Mouse (Mus musculus) hindbrain, embryonic 16.5 days (tissue): ENCODE results near the gene Dip2b. TPM values are rescaled to one million over a fixed set of nuclear protein-coding genes. Genes with fewer than 3 reads are reported as not detected.
A peak's percentile ranks its signal among the peaks of the same experiment; 100 is the strongest.

Experiments used
- ATAC-seq: fragments of 200-750 bp; cut with Nextera tagmentation; 2 replicates; pipeline ENCODE4 v1.8.0; 2017; ENCODE audit warnings: moderate TSS enrichment, moderate library complexity
- H3K27ac ChIP-seq: fragments of 300-500 bp; sonication (generic); 2 replicates; pipeline ENCODE4 v1.5.1; 2014; ENCODE audit warnings: low read depth, mild to moderate bottlenecking, control low read depth, low read length, moderate library complexity
- H3K27me3 ChIP-seq: fragments of 300-500 bp; sonication (generic); replicated peaks from 2 replicates; pipeline ENCODE4 v1.6.1; 2014; ENCODE audit warnings: low read length; ENCODE audit not compliant: control insufficient read depth, insufficient read depth
- H3K36me3 ChIP-seq: fragments of 300-500 bp; sonication (generic); 2 replicates; pipeline ENCODE4 v1.6.1; 2014; ENCODE audit warnings: mild to moderate bottlenecking, low read length, moderate library complexity, mixed read lengths; ENCODE audit not compliant: control insufficient read depth, insufficient read depth
- H3K4me1 ChIP-seq: fragments of 300-500 bp; sonication (generic); 2 replicates; pipeline ENCODE4 v1.6.1; 2014; ENCODE audit warnings: low read depth, low read length; ENCODE audit not compliant: control insufficient read depth, insufficient read depth
- H3K4me2 ChIP-seq: fragments of 300-500 bp; sonication (generic); 2 replicates; pipeline ENCODE4 v1.6.1; 2014; ENCODE audit warnings: mild to moderate bottlenecking, low read length, control low read depth, moderate library complexity
- H3K4me3 ChIP-seq: fragments of 300-500 bp; sonication (generic); 2 replicates; pipeline ENCODE4 v1.5.1; 2014; ENCODE audit warnings: mild to moderate bottlenecking, low read length, control low read depth, moderate library complexity
- H3K9ac ChIP-seq: fragments of 300-500 bp; sonication (generic); 2 replicates; pipeline ENCODE4 v1.6.1; 2014; ENCODE audit warnings: low read depth, mild to moderate bottlenecking, control low read depth, low read length, moderate library complexity
- H3K9me3 ChIP-seq: fragments of 300-500 bp; sonication (generic); 2 replicates; pipeline ENCODE4 v1.6.1; 2014; ENCODE audit warnings: mild to moderate bottlenecking, low read length, moderate library complexity; ENCODE audit not compliant: control insufficient read depth
- WGBS: fragments of 180-500 bp; shearing (Covaris S2); extraction: QIAGEN DNeasy Blood & Tissue Kit; methylation state at CpG from one replicate; pipeline ENCODE4 v1.1.7; 2014; 5-methylcytosine and 5-hydroxymethylcytosine counted together
- polyA plus RNA-seq: library from polyadenylated mRNA; unstranded; fragments of >200 nt; fragmentation: Nextera tagmentation; extraction: Ambion mirVana; gene quantifications from 2 replicates; pipeline ENCODE4 v1.2.1, GENCODE M21; 2015

The Dip2b gene
- polyA plus RNA-seq, 1 experiment from 2014 or later: 12.4 TPM

GRCm38 (mm10) chr15:100220916-100221315 lies 182.5 kb downstream of the Dip2b start:
- H3K27me3 ChIP-seq: no peaks in the 10 kb centered on the region
- 72% methylated on average over 7 of the region's 7 CpGs for WGBS
- no peak overlapping the region for H3K4me2 ChIP-seq
- ATAC-seq: no peak
- no peak overlapping the region for H3K4me3 ChIP-seq
- H3K27ac ChIP-seq: no peak overlapping the region
- H3K4me1 ChIP-seq: no peaks in the 10 kb centered on the region; the same call in 1 of the 2 replicates
- H3K9ac ChIP-seq: no peak overlapping the region
- H3K36me3 ChIP-seq: peaks cover 4% of the 10 kb centered on the region; the same call in 1 of the 2 replicates
- no peaks in the 10 kb centered on the region for H3K9me3 ChIP-seq

GRCm38 (mm10) chr15:100225381-100225780 lies 186.9 kb downstream of the Dip2b start:
- H3K27ac ChIP-seq: peak overlapping the region; percentile 23; the same call in 1 of the 2 replicates
- ATAC-seq: no peak
- H3K4me2 ChIP-seq: no peak overlapping the region
- no peak overlapping the region for H3K4me3 ChIP-seq
- H3K9me3 ChIP-seq: no peaks in the 10 kb centered on the region
- WGBS: 94% methylated on average over 4 of the region's 4 CpGs
- no peaks in the 10 kb centered on the region for H3K27me3 ChIP-seq
- no peak overlapping the region for H3K9ac ChIP-seq
- H3K4me1 ChIP-seq: peaks cover 12% of the 10 kb centered on the region
- H3K36me3 ChIP-seq: no peaks in the 10 kb centered on the region

- no peaks in the 10 kb centered on the region for H3K36me3 ChIP-seq
- peak; percentile 51; the same call in 1 of the 2 replicates for ATAC-seq
- H3K4me3 ChIP-seq: no peak overlapping the region
- H3K9me3 ChIP-seq: no peaks in the 10 kb centered on the region
- H3K27me3 ChIP-seq: no peaks in the 10 kb centered on the region
- peak overlapping the region; percentile 23; the same call in 1 of the 2 replicates for H3K27ac ChIP-seq
- WGBS: 86% methylated on average over 1 of the region's 1 CpGs
- no peak overlapping the region for H3K9ac ChIP-seq
- H3K4me2 ChIP-seq: no peak overlapping the region
- H3K4me1 ChIP-seq: peaks cover 12% of the 10 kb centered on the region
Measured at GRCm38 (mm10) chr15:100225891-100226290, 187.4 kb downstream of the Dip2b start.

GRCm38 (mm10) chr15:100227031-100227662 lies 188.7 kb downstream of the Dip2b start:
- Histone ChIP-seq H3K4me3 (peak overlapping the region; percentile 90), H3K27ac (peak overlapping the region; percentile 100), H3K9ac (peak overlapping the region; percentile 100), H3K4me2 (peak overlapping the region; percentile 84), H3K27me3 (no peaks in the 10 kb centered on the region), H3K9me3 (no peaks in the 10 kb centered on the region), H3K4me1 (peaks cover 12% of the 10 kb centered on the region), H3K36me3 (no peaks in the 10 kb centered on the region)
- WGBS: 4% methylated on average over 17 of the region's 17 CpGs
- ATAC-seq: peak; percentile 53

- peaks cover 12% of the 10 kb centered on the region for H3K4me1 ChIP-seq
- peak within 1 kb of the TSS; percentile 100 for H3K27ac ChIP-seq
- H3K4me3 ChIP-seq: peak within 1 kb of the TSS; percentile 90
- no peaks in the 10 kb centered on the region for H3K36me3 ChIP-seq
- peak within 1 kb of the TSS; percentile 84 for H3K4me2 ChIP-seq
- H3K9ac ChIP-seq: peak within 1 kb of the TSS; percentile 100
- H3K9me3 ChIP-seq: no peaks in the 10 kb centered on the region
- 0% methylated on average over 35 of the region's 133 CpGs for WGBS
- ATAC-seq: peak; percentile 81
- no peaks in the 10 kb centered on the region for H3K27me3 ChIP-seq
Measured at GRCm38 (mm10) chr15:100227663-100228534, 189.4 kb downstream of the Dip2b start, which contains the start of gene Atf1. Gene Atf1, plus strand, starts transcription at chr15:100227819.

GRCm38 (mm10) chr15:100228535-100229336 lies 190.3 kb downstream of the Dip2b start:
- ATAC-seq: peak; percentile 18; the same call in 1 of the 2 replicates

GRCm38 (mm10) chr15:100230655-100231054 lies 192.2 kb downstream of the Dip2b start:
- no peak overlapping the region for H3K4me2 ChIP-seq
- no peaks in the 10 kb centered on the region for H3K27me3 ChIP-seq
- H3K9ac ChIP-seq: no peak overlapping the region
- H3K36me3 ChIP-seq: peaks cover 6% of the 10 kb centered on the region
- H3K27ac ChIP-seq: no peak overlapping the region
- H3K4me1 ChIP-seq: peaks cover 12% of the 10 kb centered on the region
- no peak overlapping the region for H3K4me3 ChIP-seq
- H3K9me3 ChIP-seq: no peaks in the 10 kb centered on the region
- 68% methylated on average over 1 of the region's 1 CpGs for WGBS
- no peak for ATAC-seq

More at GRCm38 (mm10) chr15:100228535-100229336, 190.3 kb downstream of the Dip2b start:
- WGBS: 18% methylated on average over 16 of the region's 16 CpGs
- Histone ChIP-seq H3K4me2 (peak overlapping the region; percentile 55), H3K4me1 (peaks cover 12% of the 10 kb centered on the region), H3K27ac (peak overlapping the region; percentile 100), H3K27me3 (no peaks in the 10 kb centered on the region), H3K36me3 (no peaks in the 10 kb centered on the region; the same call in 1 of the 2 replicates), H3K9ac (peak overlapping the region; percentile 100), H3K9me3 (no peaks in the 10 kb centered on the region), H3K4me3 (peak overlapping the region; percentile 90)

GRCm38 (mm10) chr15:100231616-100232525 lies 193.4 kb downstream of the Dip2b start:
- ATAC-seq: no peak
- Histone ChIP-seq H3K9ac (no peak overlapping the region), H3K4me2 (no peak overlapping the region), H3K4me1 (peaks cover 10% of the 10 kb centered on the region), H3K9me3 (no peaks in the 10 kb centered on the region), H3K4me3 (no peak overlapping the region), H3K27ac (no peak overlapping the region), H3K27me3 (no peaks in the 10 kb centered on the region), H3K36me3 (peaks cover 10% of the 10 kb centered on the region)
- WGBS: 88% methylated on average over 14 of the region's 14 CpGs
